Mouse (Mus musculus): ENCODE data around the gene Arhgap44.

GRCm38 (mm10) chr11:64979489-64979845, 183.3 kb downstream of the Arhgap44 start:
- TF ChIP-seq CTCF (IDR thresholded peaks at IDR 0.05; ENCODE audit: borderline replicate concordance, insufficient read depth, low read length), result no peak
- no peak for TF ChIP-seq POLR2A (IDR thresholded peaks at IDR 0.05; ENCODE audit: low read depth, low read length)

Measured in embryonic fibroblast, embryonic 13.5 days (primary cell).